Mouse (Mus musculus): ENCODE measurements around the gene Eif2a. TPM values are rescaled to one million over a fixed set of nuclear protein-coding genes. Genes with fewer than 3 reads are reported as not detected.

Gene Eif2a
- 10 to 100 TPM; 36.4 to 42.7 TPM for total RNA-seq (2021)
- long read RNA-seq, experiment 1, transcript Eif2a-201 (14 exons, 2,299 nt), result major isoform, 60 of 69 reads
- long read RNA-seq, experiment 1, partial matches to known transcripts, result 3 of 69 reads
- long read RNA-seq, experiment 1, other reads (novel, unspliced or antisense), result 4 of 69 reads
- long read RNA-seq, experiment 2, transcript Eif2a-201 (14 exons, 2,299 nt), result major isoform, 49 of 57 reads
- long read RNA-seq, experiment 2, partial matches to known transcripts, result 2 of 57 reads
- long read RNA-seq, experiment 2, other reads (novel, unspliced or antisense), result 5 of 57 reads

- DNase-seq, result peak; percentile 98 to 99
- intact Hi-C loops (cut with DNase I), result loop anchor here (2.0 to 5.0 kb wide), 2 partner anchors 51 to 109 kb away; partner anchors contain the start of gene Selenot
Measured at GRCm38 (mm10) chr3:58525652-58526407, at the start of gene Eif2a, which contains the start of gene Serp1. Eif2a (plus strand) TSS chr3:58525821. Serp1 (minus strand) TSS chr3:58525892.

GRCm38 (mm10) chr3:58478755-58479455 is 46.7 kb upstream of the Eif2a start:
- DNase-seq, result no peak
- intact Hi-C loops (cut with DNase I), result no loop called here

GRCm38 (mm10) chr3:58485883-58486282 is 39.7 kb upstream of the Eif2a start:
- DNase-seq, result peak in 1 of 2 experiments; percentile 4

GRCm38 (mm10) chr3:58487121-58487520 is 38.5 kb upstream of the Eif2a start:
- no peak for DNase-seq
- intact Hi-C loops (cut with DNase I), result loop anchor here (2.0 kb wide), 1 partner anchor 70 kb away; no protein-coding TSS in a partner anchor

More at GRCm38 (mm10) chr3:58485883-58486282, 39.7 kb upstream of the Eif2a start:
- intact Hi-C loops (cut with DNase I), result loop anchor here (2.0 kb wide), 1 partner anchor 69 kb away; no protein-coding TSS in a partner anchor

- intact Hi-C loops (cut with DNase I), result loop anchor here (2.0 kb wide), 1 partner anchor 71 kb away; no protein-coding TSS in a partner anchor
- peak in 1 of 2 experiments; percentile 5 for DNase-seq
Measured at GRCm38 (mm10) chr3:58487999-58488775, 37.4 kb upstream of the Eif2a start.

DNA sequence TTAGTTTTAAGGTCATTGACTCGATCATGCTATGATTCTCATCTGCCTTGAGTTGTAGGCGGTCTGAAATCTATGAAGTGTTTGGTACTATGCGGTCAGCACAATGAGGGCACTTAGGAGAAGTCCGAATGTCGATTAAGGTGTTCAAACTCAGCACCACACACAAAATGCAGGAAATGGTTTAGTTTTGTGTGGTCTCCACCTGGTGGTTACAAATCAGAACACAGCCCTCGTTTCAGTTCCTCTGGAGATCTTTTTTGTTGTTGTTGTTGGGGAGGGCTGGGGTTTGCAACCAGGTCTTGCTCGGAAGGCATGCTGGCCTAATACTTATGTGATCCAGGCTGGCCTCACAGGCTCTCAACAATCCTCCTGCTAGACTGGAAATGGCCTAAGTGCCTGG is 34.8 kb upstream of the Eif2a start:
- peak; percentile 8 to 46 for DNase-seq
- intact Hi-C loops (cut with DNase I), result loop anchor here (1.0 to 10.0 kb wide), 2 partner anchors 327 to 646 kb away; partner anchors contain the start of gene Pfn2

- intact Hi-C loops (cut with DNase I), result loop anchor here (10.0 kb wide), 1 partner anchor 649 kb away; the partner anchor contains the start of gene Pfn2
Measured at GRCm38 (mm10) chr3:58493621-58494020, 32.0 kb upstream of the Eif2a start.

DNA sequence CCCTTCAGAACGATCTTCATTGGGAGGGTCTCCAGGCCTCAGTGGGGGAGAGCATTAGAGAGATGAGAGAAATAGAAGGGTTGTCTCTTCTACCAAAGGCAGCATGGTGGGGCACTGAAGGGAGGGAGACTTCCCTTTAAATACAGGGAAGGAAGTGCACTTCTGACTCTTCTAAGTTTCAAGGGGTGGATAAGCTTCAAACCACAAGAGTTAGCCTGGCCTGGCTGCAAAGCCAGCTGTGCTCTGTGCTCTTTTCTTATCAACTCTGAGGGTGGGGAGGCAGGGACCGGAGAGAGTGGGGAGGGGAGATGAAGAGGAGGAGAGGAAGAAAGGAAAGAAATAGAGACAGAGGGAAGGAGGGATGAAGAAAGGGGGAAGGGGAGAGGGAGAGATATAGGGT is 23.7 kb upstream of the Eif2a start:
- intact Hi-C loops (cut with DNase I), result loop anchor here (5.0 kb wide), 1 partner anchor 280 kb away; no protein-coding TSS in a partner anchor

More at GRCm38 (mm10) chr3:58493621-58494020, 32.0 kb upstream of the Eif2a start:
- no peak for DNase-seq

DNA sequence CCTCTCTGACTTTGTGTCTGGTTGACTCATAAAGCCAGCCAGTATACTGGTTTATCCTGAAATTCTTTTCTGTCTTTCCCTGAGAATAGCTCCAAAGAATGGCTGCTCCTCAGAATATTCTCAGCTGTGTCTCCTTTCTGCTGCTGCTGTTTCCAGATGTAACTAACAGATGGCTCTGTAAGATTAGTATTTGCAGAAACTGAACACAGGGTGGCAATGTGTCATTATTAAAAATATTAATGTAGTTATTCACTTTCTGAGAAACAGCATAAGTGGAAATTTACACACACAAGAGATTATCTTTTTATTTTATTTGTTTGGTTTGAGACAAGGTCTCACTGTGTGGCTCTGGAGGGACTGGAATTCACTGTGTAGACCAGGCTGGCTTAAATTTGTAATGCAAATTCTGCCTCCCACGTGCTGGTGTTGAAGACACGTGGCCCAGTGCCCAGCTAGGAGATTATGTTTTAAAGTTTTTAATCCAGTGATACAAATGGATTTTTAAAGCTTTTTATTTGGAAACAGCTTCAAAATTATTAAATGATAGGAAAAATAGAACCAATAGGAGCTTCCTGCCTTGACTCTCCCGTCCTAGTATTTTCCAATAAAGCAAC is 21.8 kb upstream of the Eif2a start:
- intact Hi-C loops (cut with DNase I), result loop anchor here (5.0 kb wide), 1 partner anchor 278 kb away; no protein-coding TSS in a partner anchor
- no peak for DNase-seq

More for the DNA sequence above, 23.7 kb upstream of the Eif2a start:
- no peak for DNase-seq

DNA sequence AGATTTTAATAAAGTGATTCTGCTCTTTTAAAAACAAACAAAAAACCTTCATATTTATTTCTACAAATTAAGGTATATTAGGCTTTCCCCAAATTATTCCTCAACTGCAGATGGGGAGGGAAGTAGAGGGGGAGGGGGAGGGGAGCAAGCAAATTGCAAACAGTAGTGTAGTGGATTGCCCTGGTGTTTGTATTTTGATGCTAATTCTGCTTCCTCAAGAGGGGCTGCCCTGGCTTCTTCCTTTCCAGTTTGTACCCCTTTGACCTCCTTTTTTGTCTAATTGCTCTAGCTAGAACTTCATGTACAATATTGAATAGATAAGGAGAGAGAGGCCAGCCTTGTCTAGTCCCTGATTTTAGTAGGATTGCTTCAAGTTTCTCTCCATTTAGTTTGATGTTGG is 20.9 kb upstream of the Eif2a start:
- DNase-seq, result no peak
- intact Hi-C loops (cut with DNase I), result loop anchor here (5.0 kb wide), 1 partner anchor 278 kb away; no protein-coding TSS in a partner anchor

- DNase-seq, result no peak
- intact Hi-C loops (cut with DNase I), result no loop called here
Measured at GRCm38 (mm10) chr3:58508020-58508750, 17.4 kb upstream of the Eif2a start.

GRCm38 (mm10) chr3:58511581-58511980 is 14.0 kb upstream of the Eif2a start:
- peak in 1 of 2 experiments; percentile 14 for DNase-seq
- intact Hi-C loops (cut with DNase I), result no loop called here

GRCm38 (mm10) chr3:58512740-58513139 is 12.9 kb upstream of the Eif2a start:
- DNase-seq, result no peak
- intact Hi-C loops (cut with DNase I), result no loop called here

DNA sequence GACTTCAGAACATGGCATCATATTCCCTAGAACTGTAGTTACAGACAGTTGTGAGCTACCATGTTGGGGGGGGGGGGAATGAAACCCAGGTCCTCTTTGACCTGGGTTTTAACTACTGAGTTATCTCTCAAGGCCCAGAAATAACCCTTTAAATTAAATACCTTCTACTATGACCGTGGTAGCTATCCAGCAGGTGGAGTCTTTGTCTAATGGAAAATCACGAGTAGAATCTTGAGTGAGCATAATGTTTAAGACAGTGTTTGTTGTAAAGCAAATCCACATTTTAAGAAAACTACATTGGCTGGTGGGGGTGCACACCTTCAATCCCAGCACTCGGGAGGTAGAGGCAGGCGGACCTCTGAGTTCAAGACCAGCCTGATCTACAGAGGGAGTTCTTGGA is 12.1 kb upstream of the Eif2a start:
- DNase-seq, result no peak
- intact Hi-C loops (cut with DNase I), result no loop called here

GRCm38 (mm10) chr3:58515947-58516601 is 9.5 kb upstream of the Eif2a start:
- no peak for DNase-seq
- intact Hi-C loops (cut with DNase I), result no loop called here

DNA sequence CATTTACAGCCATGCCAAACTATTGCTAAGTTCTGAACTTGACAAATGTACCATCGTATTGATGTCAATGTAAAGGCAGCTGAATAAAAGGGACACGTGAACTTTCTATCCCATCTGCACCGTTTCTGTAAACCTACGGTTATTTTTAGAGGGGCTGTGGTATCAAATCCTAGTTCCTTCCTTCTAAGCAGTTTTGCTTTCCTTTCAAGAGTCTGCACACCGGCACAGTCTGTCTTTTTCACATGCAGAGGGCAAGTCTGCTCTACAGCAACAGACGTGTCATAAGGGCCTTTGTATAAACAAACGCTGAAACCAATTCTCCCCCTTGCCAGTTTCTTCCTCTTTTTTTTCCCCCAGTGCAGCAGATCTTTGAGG is 9.0 kb upstream of the Eif2a start:
- DNase-seq, result no peak
- intact Hi-C loops (cut with DNase I), result no loop called here

- DNase-seq, result peak in 1 of 2 experiments; percentile 13
- intact Hi-C loops (cut with DNase I), result no loop called here
Measured at GRCm38 (mm10) chr3:58517258-58517657, 8.4 kb upstream of the Eif2a start.

DNA sequence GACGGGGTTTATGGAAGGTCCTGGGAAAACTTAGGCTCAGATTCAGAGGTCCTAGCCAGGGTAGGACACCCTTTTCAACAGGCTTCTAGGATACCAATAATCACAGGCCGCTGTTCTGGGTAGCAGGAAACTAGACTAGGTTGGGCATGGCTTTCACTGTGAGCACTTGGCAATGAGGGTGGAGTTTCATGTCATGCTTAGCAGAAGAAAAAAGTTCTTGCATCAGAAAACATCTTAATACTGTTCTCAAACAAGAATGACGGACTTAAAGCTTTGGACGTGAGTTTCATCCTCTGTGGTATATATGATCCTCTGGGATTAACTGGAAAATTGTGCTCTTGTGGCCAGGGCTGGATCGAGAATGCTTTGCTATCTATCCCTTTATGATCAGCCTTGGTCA is 7.8 kb upstream of the Eif2a start:
- intact Hi-C loops (cut with DNase I), result no loop called here
- DNase-seq, result no peak

All from heart, postnatal 14 days (tissue).